Mouse (Mus musculus) brain, embryonic 18.5 days (tissue): Measurements from ENCODE around the gene Ndufs6.

ENCODE experiments used
- DNase-seq: peaks from one replicate; pipeline ENCODE4 v3.0.0-alpha.2; 2012; ENCODE audit warnings: low read depth, low spot score

Ndufs6 gene

GRCm38 (mm10) chr13:73327827-73328698, at the start of gene Ndufs6, which contains the start of gene Mrpl36:
Gene Ndufs6, minus strand, starts transcription at chr13:73328542.
Gene Mrpl36, plus strand, starts transcription at chr13:73328513.
- DNase-seq: peak; percentile 77

DNA sequence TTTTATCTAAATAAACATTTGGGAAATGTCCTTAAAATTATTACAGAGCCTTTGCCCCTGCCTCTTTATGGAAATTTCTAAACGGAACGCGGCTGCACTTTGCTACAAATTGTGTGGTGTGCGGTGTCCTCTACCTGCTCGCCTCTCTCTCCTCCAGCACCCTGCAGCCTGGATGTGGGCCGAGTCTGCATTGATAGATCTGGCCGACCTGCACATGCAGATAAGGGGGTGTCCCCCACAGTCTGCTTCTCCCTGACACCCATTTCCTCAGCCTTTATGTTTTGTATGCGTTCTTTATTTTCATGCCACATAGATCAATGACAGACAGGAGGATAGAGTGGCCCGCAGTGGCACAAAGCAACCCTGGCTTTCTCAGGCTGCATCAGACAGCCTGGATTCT, 49.3 kb upstream of the Ndufs6 start:
- no peak for DNase-seq

GRCm38 (mm10) chr13:73374612-73375011, 46.3 kb upstream of the Ndufs6 start:
- DNase-seq: no peak

DNA sequence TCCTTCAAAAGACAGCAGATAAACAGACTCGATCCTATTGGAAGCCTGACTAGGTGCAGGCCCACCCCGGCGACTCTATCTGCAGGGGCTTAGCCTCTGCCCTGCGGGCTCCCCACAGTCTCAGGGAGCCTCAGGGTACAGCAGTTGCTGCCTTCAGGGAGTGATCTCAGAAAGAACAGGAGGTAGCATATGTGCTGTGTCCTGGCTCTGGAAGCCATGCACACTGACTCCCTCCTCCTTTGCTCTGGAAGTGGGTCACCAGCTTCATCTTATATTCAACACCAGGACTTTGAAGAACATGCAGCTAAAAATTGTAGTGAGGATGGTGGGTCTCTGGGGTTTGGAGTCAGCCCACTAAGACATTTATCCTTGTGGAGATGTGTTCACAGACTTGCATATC, 45.0 kb upstream of the Ndufs6 start:
- DNase-seq: no peak

- no peak for DNase-seq
Measured at GRCm38 (mm10) chr13:73357106-73357505, 28.8 kb upstream of the Ndufs6 start.

GRCm38 (mm10) chr13:73352491-73352890, 24.1 kb upstream of the Ndufs6 start:
- DNase-seq: no peak

- DNase-seq: no peak
Measured at GRCm38 (mm10) chr13:73351910-73352309, 23.6 kb upstream of the Ndufs6 start.

GRCm38 (mm10) chr13:73350741-73351140, 22.4 kb upstream of the Ndufs6 start:
- DNase-seq: no peak

- DNase-seq: no peak
Measured at GRCm38 (mm10) chr13:73347922-73348650, 19.7 kb upstream of the Ndufs6 start.

DNA sequence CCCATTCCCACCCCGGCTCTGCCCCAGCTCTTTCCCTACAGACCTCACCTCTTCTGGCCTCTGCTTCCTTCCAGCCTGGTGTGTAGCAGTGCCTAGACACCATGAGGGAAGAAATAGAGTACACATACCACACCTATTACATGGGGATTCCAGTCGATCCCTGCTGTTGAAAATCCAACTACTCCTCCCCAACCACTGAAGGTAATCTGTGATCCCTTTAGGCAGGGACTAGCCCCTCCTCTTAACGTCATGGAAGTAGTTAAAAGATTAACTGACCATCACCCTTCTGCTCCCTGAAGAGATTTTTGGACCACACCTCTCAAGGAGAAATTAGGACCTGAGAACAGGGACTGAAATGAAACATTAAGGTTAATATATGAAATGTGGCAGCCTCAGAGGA, 18.8 kb upstream of the Ndufs6 start:
- DNase-seq: no peak

DNA sequence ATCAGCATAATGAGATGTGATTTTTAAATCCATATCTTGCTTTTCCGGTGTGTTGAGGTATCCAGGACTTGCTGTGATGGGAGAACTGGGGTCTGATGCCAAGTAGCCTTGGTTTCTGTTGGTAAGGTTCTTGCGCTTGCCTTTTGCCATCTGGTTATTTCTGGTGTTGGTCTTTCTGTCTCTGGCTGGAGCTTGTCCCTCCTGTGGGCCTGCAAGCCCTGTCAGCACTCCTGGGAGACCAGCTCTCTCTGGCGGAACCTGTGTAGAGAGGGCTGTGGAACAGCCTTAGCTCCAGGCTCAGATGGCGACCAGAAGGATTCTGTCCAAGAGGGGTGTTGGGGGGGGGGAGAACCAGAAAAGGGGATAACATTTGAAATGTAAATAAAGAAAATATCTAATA, 18.4 kb upstream of the Ndufs6 start:
- no peak for DNase-seq

DNA sequence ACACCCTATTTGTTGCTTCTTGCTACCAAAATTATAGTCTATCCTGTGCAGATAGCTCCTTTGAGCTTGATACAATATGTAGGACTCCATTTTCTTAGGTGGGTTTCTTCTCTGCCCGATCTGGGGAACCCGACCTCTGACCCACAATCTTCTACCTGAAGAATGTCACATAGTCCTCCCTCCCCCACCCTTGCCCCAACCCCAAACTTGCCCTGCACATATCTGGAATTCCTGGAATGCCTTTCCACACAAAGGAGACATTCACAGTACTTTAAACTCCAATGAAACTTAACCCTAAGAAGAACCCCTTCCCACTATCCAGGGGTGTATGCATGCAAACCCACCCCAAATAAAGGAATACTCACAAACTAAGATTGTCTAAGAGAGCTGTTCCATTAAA, 17.8 kb upstream of the Ndufs6 start:
- no peak for DNase-seq

DNA sequence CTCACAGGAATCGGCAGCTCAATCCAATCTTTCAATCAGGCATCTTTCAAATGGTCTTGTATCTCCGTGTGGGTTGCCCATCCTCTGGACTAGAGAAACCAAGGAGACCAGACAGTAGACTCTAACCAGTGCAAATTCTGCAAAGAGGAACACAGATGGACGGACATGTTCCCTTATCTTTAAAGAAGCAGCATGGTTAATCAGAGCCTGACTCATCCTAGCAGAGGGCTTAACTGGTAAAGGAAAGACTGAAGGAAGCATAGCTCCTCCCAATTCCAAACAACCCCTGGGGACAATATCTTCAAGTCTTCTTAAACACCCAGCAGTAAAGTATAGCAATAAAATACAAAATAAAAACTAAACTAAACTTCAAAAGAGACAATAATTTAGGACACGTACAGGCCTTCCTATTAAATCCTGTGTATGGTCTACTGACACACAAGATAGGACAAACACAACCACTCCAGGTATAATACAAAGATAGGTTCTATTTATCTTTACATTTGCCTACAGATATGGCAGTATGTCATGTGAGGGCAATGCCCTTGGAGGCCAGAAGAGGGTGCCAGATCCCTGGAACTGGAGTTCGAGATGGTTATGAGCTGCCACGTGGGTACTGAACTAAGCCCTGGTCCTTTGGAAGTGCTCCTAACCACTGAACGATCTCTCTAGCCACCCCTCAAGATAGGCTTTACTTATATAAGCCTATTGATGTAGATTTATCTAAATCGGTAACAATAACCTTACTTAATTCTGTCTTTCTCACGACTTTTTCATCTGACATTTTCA, 17.0 kb upstream of the Ndufs6 start:
- DNase-seq: no peak

DNA sequence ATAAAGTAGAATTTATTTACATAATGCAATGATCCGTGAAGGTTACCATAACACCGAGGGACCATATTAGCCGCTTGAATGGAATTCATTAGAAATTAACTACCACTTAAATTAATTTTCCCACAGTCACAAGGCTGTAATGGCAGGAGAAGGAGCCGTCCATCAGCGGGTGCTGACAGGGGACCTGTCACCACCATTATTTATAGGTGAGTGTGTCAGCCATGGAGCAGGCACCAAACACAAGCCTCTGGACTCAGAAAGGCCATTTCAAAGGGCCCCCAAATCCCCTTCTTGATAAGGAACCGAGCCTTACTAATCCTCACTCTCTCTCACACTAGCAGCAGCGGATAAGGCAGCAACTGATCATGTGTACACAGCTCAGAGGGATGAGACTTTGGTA, 8.4 kb upstream of the Ndufs6 start:
- no peak for DNase-seq

DNA sequence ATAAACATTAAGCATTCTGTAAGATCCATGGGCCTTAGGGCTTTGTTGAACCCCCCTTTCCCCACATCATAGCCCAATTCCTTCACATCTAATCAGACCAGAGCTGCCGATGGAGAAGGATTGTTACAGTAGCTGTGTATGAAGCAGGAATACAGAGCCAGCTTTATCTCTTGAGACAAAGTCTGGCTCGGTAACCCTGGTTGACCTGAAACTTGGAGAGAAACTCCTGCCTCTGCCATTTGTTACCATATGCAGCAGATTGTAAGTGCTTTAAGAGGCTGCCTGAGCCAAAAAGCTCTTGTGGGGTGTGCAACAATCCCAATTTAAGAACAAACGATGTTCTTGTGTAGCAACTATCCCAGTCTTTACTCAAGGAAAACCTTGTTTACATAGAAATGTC, 3.4 kb upstream of the Ndufs6 start:
- no peak for DNase-seq

GRCm38 (mm10) chr13:73330844-73331501, 2.6 kb upstream of the Ndufs6 start:
- peak; percentile 74 for DNase-seq

- DNase-seq: no peak
Measured at GRCm38 (mm10) chr13:73323406-73323805, 4.9 kb downstream of the Ndufs6 start.

GRCm38 (mm10) chr13:73322626-73323025, 5.7 kb downstream of the Ndufs6 start:
- no peak for DNase-seq

DNA sequence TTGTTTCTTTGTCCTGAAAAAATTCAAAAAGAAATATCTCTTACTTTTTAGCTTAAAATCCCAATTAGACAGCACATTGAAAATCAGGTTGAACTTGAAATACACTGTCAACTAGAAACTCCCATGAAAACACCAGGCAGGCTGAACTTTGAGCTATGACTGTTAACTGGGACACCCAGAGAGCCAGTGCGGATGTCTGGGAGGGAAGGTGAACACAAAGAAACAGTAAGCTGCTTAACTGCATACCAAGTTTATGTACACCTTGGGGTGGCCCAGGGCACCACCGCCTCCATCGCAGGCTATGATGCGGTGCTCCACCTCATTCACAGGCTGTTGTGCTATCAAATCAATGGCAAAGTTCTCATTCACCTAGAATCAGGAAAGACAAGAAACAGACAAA, 8.3 kb downstream of the Ndufs6 start:
- DNase-seq: no peak

GRCm38 (mm10) chr13:73310183-73310929, 18.0 kb downstream of the Ndufs6 start:
- no peak for DNase-seq

GRCm38 (mm10) chr13:73306430-73306829, 21.9 kb downstream of the Ndufs6 start:
- DNase-seq: no peak
